Mouse (Mus musculus) lung, postnatal 4 days (tissue): Measurements from ENCODE around the gene 1700001P01Rik.

ENCODE experiments used
- DNase-seq, 2 experiments: peaks; one replicate each; pipeline ENCODE4 v3.0.0; 2021

The 1700001P01Rik gene

DNA sequence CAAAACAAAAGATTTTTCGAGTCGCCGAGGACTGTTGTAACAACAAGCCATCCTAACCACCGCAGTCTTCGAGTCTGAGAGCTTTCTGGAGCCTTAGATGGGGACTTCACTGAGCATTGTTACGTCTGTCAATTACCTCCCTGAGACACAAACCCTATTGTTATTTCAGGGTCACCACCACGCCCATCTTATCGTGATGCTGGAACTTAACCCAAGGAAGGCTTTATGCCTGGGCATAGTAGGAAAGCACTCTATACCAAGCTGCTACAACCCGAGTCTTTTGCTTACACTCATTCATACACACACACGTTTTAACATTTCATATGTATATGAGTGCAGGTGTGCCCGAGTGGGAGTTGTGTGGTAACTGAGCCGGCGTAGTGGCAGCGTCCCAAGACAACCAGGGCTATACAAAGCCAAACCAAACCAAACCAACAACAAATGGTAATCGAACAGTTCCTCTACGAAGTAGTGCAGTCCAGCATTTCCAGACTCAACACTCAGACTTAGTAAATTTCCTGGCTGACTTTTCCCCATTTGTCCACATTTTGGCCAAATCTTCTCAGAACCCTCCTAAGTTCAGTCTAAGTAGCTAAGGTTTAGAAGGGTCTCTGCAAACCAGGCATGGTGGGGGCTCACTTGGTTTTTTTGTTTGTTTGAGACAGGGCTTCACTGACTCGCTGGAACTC lies at the start of gene 1700001P01Rik:
Gene 1700001P01Rik, minus strand, starts transcription at position 111 of the 689 bp plus-strand sequence.
- no peak for DNase-seq

DNA sequence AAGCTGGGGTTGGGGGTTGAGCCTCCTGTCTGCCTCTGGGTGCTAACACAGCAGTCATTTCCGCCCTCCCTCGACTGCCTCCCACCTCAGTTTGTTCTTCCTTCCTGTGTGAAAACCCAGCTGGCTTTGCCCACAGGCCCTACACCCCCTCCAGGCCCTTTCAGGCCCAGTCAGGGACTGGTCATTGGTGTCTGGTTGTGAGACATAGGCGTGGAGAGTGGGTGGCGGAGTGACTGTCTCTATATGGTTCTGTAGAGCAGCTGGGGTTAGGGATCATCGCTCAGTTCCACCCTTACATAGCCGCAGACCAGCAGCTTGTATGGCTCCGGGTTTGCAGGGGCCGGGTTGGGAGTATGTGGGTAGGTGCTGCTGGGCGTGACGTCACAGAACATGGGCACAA lies 49.6 kb upstream of the 1700001P01Rik start:
- DNase-seq, result peak; percentile 67 to 70

DNA sequence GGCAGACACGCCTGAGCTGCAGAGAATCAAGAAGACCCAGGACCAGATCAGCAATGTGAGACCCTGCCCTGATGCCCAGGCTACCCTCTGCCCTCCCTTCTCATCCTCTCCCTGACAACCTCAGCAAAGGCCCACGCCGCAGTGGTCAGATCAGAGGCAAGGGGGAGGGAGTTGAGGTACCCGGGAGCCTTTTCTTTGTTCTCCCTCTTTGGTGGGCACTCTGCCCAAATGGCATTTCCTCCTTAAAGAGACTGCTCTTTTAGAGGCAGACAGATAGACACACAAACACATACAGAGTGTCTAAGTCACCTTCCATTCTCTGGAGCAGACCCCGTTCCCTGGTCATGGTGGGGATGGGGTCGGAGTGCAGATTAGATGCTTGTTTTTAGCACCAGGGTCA lies 49.2 kb upstream of the 1700001P01Rik start:
- DNase-seq, result peak; percentile 57 to 58

DNA sequence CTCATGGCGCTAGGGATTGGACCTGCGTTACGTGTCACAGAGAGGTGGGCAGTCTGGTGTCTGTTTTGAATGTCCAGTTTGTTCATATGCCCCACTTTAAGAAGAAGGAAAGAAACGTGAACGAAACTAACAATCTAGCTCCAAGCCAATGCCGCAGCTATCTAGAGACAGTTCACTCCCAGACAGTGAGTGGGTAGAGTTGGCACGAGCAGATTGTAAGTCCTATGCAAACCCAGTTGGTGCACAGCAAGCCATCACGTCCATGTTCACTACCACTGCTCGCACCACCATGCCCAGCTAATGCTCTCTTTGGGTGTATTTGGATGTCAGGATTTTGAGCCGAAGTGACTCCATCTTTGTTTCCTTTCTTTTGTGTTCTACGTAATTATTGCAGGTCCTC lies 48.5 kb upstream of the 1700001P01Rik start:
- peak in 1 of 2 experiments; percentile 9 for DNase-seq

DNA sequence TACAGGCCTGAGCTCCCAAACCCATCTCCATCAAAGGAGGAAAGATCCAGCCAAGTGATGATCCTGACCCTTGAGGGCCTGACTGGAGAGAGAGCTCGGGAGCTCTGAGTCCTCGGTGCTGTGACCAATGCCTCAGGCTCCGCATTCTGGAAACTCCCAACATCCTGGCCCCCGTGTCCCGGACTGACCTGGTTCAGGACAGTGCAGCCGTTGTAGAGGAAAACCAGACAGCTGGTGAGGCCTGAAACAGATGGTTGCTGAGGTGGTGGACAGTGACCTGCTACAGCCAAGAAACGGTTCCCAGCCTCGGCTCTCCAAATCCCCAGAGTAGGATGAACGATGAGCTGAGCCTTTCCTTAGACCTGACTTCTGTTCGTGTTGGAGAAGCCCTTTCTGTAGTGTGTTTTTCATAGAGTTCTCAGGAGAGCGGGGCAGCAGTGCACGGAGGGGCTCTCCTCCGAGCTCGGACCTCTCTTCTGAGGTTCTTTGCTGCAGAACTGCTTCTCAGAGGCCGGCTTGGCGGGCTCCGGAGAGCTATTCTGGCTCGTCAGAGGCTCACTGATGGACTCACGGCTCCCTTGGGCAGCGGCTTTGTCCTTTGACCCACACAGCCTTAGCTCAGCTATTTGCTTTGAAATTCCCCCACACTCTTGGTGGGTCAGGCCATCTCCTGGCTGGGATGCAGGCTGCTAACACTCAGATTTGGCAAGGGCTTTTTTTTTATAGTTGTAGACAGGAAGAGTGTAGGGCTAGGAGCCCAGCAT lies 47.3 kb upstream of the 1700001P01Rik start:
- DNase-seq, result no peak

DNA sequence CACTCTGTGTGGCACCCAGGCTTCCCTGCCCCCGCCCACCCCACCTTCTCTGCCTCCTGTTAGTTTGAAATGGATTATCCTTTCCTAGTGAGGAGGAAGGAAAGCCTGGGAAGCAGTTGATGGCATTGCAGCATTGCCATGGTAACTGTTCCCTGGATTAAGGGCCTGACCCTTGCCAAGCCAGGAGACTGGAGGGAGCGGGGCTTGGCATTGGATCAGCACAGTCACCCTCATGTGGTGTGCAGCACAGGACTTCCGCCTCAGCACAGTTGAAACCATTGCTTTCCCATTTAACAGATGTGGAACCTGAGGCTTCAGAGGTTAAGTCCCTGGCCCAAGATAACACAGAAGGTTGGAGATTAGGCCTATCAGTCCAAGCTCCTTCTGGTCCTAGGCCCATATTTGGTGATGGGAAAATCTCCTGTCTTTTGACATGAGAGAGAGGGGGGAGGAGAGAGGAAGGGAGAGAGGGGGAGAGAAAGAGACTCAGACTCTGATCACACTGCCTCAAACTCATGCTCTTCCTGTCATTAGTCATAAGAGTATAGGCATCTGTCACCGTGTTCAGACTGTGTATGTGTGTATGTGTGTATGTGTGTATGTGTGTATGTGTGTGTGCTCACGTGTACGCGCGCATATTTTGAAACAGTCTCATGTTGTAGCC lies 45.8 kb upstream of the 1700001P01Rik start:
- DNase-seq, result no peak

DNA sequence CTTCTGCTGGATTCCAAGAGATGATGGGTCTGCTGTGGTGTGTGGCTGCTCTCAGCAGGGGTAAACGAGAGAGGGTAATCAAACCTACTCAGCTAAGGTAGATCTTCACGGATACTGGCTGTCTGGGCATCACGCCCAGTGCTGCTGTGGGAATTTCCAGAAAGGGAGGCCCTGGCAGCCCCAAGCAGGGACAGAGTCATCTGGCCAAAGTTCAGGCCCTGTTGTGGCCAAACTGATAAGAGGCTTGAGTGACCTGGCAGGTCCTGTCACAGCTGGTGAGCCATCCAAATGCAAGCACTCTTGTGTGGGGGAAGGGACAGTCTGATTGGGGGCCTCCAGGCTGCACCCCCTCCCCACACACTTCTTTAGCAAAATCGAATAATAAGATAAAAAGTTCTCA lies 45.1 kb upstream of the 1700001P01Rik start:
- DNase-seq, result no peak

DNA sequence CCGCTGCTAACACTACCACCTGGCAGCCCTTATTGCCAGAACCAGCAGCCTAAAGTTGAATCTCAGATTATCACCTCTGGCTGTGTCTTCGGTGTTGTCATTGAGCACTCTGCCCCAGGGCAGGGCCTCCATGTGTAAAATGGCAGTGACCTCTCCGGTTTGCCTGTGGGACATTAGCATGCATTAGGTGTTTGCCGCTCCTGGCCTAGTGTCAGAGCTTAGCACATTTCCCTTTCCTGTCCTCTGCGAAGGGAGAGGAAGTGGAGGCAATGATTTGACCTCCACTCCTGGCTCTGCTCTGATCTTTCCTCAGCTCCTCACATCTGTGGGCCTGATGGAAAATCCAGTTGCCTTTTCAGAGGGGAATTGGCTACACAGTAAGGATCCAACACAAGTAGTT lies 44.2 kb upstream of the 1700001P01Rik start:
- DNase-seq, result no peak

DNA sequence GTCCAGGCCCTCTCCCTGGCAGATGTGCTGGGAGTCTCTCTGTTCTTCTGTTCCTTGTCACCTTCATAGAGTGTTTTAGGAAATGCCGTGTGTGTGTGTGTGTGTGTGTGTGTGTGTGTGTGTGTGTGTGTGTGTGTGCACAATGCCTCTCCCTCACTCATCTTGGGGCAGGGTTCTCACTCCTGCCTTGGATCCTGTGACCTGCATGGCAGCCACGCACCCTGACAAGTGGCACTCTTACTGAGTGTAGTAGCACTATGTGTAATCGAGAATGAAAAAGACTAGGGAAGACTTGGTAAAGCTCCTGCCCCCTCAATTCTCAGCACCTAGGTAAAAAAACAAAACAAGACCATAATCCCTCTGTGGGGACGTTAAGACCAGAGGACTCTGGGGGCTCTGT lies 43.4 kb upstream of the 1700001P01Rik start:
- DNase-seq, result no peak

DNA sequence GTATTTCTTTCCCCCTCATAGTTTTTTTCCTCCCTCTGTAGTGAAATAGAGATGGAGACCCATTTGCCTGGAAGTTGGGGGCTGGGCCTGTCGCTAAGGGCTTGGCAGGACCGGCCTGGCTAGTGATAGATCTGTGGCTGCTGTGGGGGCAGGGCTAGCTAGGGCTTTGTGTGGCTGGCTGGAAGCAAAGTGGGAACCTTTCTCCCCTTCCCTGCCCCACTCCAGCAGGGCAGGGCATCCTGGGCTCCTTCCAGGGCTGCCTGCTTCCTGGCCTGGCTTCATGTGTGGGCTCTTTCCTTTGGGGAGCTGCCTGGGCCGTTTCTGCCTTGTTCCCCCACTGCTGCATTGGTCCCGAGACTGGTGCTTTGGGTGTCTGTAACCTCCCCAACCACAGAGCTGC lies 42.9 kb upstream of the 1700001P01Rik start:
- DNase-seq, result peak; percentile 57 to 68

DNA sequence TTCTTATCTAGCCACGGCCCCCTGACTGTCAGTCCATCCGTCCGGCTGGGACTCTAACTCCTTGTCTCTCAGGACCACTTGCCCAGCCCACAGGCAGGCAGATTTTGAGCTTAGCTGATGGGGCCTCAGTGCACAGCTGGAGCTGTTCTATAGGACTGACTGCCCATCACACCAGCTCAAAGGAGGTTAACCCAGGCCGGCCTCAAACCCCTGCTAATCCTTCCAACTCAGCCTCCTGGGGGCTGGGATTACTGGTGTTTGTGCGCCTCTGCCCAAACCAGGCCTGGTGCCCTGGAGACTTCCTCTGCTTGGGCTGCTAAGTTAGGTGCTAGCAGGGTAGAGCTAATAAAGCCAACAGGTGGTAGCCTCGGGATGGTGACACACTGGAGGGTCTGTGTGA lies 42.3 kb upstream of the 1700001P01Rik start:
- no peak for DNase-seq

DNA sequence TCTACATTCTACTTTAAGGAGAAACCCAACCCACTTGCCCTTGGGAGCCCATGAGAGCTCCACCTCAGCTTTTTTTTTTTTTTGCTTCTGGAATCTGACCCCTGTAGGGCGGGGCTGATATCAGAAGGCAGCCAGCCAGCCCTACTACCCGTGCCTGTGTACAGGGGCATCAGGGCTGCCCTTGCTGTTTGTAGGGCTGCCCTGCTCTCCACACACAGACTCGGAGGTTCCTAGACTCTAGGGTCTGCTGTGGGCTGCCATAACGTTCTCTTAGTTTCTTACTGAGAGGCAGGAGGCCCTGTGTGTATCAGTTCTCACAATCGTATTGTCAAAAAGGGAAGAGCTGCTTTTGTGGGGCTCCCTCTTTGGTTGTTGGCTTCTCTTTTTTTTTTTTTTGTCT lies 41.7 kb upstream of the 1700001P01Rik start:
- no peak for DNase-seq

DNA sequence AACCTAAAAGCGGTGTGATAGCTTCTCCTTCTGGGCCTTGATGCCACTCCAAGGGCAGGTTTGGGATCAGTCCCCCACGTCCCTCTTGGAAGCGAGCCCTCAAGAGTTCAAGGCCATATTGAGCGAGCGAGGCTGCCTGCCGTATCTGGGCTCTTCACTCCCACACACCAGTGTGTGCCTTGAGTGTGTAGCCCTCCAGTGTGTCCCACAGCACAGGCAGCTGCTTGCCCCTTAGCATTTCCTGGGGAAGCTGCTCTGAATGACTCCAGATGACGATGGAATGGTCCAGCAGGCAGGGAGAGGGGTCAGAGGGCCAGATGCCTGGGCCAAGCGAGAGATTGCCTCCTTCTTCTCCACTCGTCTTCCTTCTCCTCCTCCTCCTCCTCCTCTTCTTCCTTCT lies 41.2 kb upstream of the 1700001P01Rik start:
- no peak for DNase-seq

DNA sequence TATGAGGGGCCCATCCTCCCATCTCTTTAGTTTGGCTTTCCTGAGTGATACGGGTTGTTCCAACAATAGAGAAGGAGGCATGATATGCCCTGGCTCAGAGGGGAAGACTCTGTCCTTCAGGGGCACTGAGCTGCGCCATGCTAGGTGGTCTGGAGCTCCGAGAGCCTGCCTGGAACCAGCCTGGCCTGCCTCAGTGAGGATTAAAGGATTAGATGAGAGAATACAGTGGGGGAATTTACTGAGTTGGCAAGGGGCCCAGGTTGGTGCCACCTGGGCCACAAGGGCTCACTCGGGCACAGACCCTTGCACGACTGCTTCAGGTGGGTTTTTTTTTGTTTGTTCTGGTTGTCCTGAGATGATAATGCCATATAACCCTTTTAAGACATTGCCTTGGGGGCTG lies 40.5 kb upstream of the 1700001P01Rik start:
- no peak for DNase-seq

DNA sequence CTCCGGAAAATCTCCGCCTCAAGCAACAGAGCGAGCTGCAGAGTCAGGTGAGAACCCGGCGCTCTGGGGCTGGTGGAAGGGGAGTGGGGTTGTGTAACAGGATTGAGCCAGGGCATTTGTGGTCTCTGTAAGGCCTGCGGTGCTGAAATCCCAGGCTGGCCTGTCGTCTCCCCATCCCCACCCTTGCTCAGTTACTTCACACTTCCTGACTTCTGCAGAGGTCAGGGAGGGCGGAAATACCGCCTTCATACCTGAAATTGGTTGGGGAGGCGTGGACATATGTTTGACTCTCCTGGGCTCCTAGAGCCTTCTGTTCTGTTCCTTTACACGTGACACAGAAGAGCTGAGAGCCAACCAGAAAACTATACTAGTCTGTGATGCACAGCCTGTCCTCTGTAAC lies 40.0 kb upstream of the 1700001P01Rik start:
- no peak for DNase-seq

DNA sequence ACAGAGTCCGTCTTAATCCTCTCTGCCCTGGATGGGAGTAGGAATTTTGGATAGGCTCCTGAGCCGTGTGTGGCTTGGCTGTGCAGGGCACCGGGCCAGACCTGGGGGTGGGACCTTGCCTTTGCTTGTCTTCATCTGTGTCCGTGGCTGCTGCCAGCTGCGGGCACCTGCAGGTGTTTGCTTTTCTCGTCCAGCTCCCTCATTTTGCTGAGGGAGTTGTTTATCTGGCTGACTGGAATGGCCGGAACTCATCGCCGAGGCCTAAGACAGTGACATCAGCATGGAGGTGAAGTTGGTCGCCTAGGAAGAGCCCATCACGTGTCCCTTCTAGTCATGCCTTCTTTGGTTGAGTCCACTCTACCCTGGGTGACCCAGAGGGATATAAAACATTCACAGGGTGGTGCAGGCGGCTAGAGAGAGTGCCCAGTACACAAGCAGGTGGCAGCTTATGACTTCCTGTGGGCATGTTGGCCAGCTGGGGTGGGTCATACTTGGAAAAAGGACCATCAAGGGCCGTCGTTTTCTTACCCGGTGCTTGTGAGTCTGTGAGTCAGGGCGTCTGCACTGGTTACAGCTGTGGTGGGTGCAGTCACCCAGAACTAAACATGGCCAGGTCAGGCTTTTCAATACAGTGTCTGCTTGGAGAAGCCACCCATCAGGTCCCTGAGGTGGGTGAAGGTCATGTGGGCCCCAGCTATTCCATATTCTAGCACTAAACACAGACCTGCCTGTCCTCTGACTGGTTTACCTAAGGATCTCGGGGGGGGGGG lies 38.2 kb upstream of the 1700001P01Rik start:
- peak in 1 of 2 experiments; percentile 50 for DNase-seq

DNA sequence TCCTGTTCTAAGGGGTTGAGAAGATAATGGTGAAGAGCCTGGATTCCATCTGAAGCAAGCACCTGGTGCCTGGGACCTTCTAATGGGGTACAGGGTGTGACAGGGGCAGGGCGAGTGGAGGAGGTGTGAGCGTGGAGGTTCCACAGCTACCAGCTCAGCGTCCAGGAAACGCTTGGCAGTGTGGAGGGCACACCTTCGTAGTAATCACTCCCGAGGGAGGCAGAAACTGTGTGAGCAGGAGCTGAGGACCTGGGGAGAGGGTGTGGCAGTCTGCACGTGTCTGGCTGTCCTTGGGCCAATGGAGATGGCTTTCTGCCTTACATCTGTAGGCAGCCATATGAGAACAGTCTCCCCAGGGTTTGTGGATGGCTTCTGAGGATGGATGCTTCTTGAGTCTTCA lies 37.4 kb upstream of the 1700001P01Rik start:
- DNase-seq, result peak in 1 of 2 experiments; percentile 32

DNA sequence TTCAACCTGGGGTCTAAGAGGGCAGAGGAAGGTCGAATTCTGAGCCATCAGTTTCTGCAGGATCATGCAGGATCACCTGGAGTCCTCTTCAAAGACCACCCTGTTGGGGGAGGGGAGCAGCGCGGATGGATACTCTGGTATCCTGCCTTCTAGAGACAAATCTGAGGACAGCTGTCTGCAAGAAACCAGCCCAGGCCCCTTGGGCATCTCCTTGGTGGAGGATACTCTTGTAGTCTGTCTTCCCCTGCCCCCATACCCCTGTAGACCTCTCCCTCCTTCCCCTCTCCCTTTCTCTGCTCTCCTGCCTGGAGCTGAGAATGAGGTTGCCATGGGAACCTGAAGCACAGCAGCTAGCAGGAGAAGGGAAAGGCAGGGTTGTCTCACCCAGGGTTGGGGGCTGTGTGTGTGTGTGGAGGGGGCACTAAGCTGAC lies 36.8 kb upstream of the 1700001P01Rik start:
- no peak for DNase-seq

DNA sequence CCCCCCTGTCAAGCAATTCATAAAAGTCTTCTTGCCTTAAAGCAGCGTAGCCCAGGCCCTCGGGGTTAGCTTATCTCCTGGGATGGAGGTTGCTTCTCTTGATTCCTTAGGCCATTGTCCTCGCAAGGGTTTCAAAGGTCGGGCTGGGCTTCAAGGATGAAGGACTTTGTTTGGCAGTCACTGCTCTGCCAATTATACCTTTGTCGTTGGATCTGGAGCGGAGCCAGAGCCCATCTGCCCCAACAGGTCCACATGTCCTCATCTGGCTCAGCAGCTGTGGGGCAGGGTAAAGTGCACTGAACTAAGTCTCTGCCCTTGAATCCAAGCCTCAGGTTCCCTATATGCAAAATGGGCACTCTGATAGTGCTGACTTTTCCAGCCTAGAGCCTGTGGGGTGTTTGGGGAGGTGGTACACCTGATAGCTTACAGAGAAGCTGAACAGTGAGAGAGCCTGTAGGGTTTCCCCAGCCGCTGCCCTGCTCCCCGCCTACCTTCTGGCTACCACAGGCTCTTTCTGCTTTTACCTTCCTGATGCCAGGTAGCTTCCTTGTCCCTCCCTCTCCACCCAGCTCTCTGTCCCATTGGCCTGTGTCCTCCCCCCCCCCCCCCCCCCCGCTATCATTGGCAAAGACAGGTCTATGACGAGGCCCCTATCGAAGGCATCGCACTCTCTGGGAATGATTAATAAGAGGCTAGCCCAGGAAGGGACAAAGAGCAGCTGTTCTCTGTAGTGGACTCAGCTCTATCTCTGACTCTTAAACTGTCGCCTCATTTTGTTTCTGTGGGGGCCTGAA lies 36.0 kb upstream of the 1700001P01Rik start:
- no peak for DNase-seq

DNA sequence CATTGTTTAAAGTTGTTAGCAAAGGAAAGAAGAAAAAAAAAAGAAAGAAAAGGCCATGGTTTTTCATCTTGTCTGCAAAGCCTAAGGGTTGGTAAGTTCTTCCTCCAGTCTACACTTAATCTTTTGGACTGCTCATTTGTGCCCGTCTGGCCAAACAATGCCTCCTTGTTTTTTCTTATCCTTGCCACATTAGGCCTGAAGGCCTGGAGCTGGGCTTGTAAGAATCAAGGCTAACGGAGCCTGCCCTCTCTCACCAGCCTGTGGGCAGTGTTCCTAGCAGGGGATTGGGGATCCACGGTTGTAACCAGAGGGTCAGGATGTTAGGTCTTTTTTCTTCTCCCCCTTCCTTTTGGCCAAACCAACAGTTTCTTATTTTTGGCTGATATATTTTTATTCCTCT lies 35.3 kb upstream of the 1700001P01Rik start:
- DNase-seq, result no peak

DNA sequence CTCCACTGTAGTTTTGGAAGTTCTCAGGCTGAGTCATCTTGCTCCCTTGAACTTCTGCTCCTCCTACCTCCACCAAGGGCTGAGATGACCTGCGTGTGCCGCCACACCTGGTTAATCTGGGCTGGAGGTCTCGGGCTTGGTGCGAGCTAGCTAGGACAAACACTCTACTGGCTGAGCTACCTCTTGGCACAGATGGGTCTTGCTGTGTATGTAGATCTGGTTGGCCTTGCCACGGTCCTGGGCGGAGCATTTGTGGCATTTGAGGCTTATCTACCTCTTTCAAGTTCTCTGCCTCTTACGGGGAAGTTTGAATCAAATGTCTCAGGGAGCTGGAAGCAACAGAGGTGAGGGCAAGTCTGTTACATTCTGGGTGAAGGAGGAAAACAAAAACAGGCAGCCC lies 34.6 kb upstream of the 1700001P01Rik start:
- peak; percentile 62 to 82 for DNase-seq
